Mouse (Mus musculus): ENCODE results near the gene Btn2a2. TPM values are rescaled to one million over a fixed set of nuclear protein-coding genes. Genes with fewer than 3 reads are reported as not detected.

The Btn2a2 gene
- polyA plus RNA-seq, 1 experiment from 2014 or later = 1.3 TPM

DNA sequence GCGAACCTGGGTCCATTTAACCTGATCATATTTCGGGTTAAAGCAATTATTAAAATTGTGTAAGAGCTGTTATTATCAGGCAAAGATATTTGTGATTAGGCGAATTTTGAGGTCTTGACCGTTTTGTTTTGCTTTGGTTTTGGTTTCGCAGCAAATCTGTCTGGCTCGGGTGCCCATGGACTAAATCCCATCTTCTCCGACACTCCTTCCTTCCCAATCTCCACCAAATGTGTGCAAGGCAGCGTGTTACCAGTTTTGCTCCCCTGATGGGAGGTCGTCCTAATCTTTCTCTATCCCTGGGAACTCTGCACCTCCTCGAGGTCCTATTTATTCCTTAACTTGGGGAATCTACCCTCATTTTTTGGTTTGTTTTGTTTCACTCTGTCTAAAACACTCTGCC, 43.5 kb downstream of the Btn2a2 start:
- H3K4me1 ChIP-seq (ENCODE audit: control insufficient read depth, insufficient read depth, low read length) = no peaks in the 10 kb centered on the region
- ATAC-seq (ENCODE audit: insufficient number of reproducible peaks, low FRiP score, low TSS enrichment, low read depth) = no peak
- H3K4me3 ChIP-seq (ENCODE audit: low read depth, low read length) = peak overlapping the region; percentile 62
- H3K4me2 ChIP-seq (ENCODE audit: low read depth, severe bottlenecking) = peak overlapping the region; percentile 79
- no peaks in the 10 kb centered on the region for H3K36me3 ChIP-seq (ENCODE audit: control insufficient read depth, insufficient read depth, low read length)
- H3K9ac ChIP-seq (ENCODE audit: low read length) = peak overlapping the region; percentile 91
- H3K27me3 ChIP-seq (ENCODE audit: control insufficient read depth, insufficient read depth, low read length) = no peaks in the 10 kb centered on the region
- DNase-seq (ENCODE audit: low spot score) = no peak
- no peaks in the 10 kb centered on the region for H3K9me3 ChIP-seq (ENCODE audit: control insufficient read depth, low read length)
- 2% methylated on average over 10 of the region's 10 CpGs for WGBS
- peak overlapping the region; percentile 97 for H3K27ac ChIP-seq (replicated peaks; ENCODE audit: low read depth, low read length)

DNA sequence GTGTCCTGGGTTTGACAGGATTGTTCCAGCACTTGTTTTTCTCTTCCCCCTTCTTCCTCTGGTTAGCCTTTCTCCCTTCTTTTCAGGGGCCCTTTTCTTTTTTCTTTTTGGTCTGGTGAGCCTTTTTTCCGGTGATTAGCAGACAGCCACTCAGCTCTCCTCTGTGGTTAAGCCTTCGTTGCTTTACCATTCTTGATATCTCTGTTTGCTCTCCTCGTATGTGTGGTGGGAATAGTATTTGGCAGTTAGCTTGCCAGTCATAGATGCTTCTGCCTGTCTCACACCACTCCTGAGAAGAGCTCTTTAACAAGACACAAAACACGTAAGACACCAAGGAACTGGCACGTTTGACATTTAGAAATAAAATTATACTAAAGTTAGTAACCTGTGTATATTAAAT, 44.2 kb downstream of the Btn2a2 start:
- H3K4me3 ChIP-seq (ENCODE audit: low read depth, low read length) = no peak overlapping the region
- H3K27me3 ChIP-seq (ENCODE audit: control insufficient read depth, insufficient read depth, low read length) = no peaks in the 10 kb centered on the region
- no peaks in the 10 kb centered on the region for H3K9me3 ChIP-seq (ENCODE audit: control insufficient read depth, low read length)
- peak overlapping the region; percentile 79; the same call in 1 of the 2 replicates for H3K4me2 ChIP-seq (ENCODE audit: low read depth, severe bottlenecking)
- H3K4me1 ChIP-seq (ENCODE audit: control insufficient read depth, insufficient read depth, low read length) = no peaks in the 10 kb centered on the region
- H3K27ac ChIP-seq (replicated peaks; ENCODE audit: low read depth, low read length) = no peak overlapping the region
- 72% methylated on average over 5 of the region's 5 CpGs for WGBS
- ATAC-seq (ENCODE audit: insufficient number of reproducible peaks, low FRiP score, low TSS enrichment, low read depth) = no peak
- H3K9ac ChIP-seq (ENCODE audit: low read length) = no peak overlapping the region
- no peaks in the 10 kb centered on the region for H3K36me3 ChIP-seq (ENCODE audit: control insufficient read depth, insufficient read depth, low read length)
- no peak for DNase-seq (ENCODE audit: low spot score)

DNA sequence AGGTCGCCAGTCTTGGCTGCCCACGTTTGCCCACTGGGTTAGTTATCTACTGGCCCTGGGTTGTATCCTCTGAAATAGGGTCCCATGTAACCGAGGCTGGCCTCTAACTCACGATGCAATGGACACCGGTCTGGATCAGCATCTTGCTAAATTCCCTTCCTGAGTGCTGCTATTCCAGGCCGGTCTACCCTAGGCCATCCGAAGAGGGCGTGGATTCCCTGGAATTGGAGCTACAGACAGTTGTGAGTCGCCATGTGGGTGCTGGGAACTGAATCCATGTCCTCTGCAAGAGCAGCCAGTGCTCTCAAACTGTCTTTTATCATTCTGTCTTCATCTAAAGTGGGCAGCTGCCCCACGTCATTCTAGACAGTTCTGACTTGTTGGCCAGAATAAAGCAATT, 48.8 kb downstream of the Btn2a2 start:
- H3K9ac ChIP-seq (ENCODE audit: low read length) = no peak overlapping the region
- no peak overlapping the region for H3K27ac ChIP-seq (replicated peaks; ENCODE audit: low read depth, low read length)
- no peak overlapping the region for H3K4me3 ChIP-seq (ENCODE audit: low read depth, low read length)
- DNase-seq (ENCODE audit: low spot score) (no peak), ATAC-seq (ENCODE audit: insufficient number of reproducible peaks, low FRiP score, low TSS enrichment, low read depth) (no peak)
- no peaks in the 10 kb centered on the region for H3K9me3 ChIP-seq (ENCODE audit: control insufficient read depth, low read length)
- H3K36me3 ChIP-seq (ENCODE audit: control insufficient read depth, insufficient read depth, low read length) = no peaks in the 10 kb centered on the region
- no peaks in the 10 kb centered on the region for H3K27me3 ChIP-seq (ENCODE audit: control insufficient read depth, insufficient read depth, low read length)
- H3K4me1 ChIP-seq (ENCODE audit: control insufficient read depth, insufficient read depth, low read length) = no peaks in the 10 kb centered on the region
- no peak overlapping the region for H3K4me2 ChIP-seq (ENCODE audit: low read depth, severe bottlenecking)
- WGBS = 65% methylated on average over 10 of the region's 10 CpGs

DNA sequence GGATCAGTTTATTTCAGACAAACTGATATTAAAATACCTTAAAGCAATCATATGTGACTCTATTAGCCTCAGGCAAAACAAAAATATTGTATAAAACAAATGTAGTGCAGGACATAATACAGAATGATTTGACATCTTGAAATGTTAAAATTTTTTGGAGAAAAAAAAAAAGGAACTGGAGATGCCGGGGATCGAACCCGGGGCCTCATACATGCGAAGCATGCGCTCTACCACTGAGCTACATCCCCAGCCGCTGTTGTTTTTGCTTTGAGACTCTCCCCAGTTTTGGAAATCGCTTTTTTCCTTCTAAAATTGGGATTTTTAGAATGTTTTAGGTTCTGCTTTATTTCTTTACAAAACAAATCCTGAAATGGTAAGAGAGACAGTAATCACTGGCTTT, 50.1 kb downstream of the Btn2a2 start:
- H3K27ac ChIP-seq (replicated peaks; ENCODE audit: low read depth, low read length) = no peak overlapping the region
- H3K27me3 ChIP-seq (ENCODE audit: control insufficient read depth, insufficient read depth, low read length) = no peaks in the 10 kb centered on the region
- H3K4me2 ChIP-seq (ENCODE audit: low read depth, severe bottlenecking) = peak overlapping the region; percentile 55
- ATAC-seq (ENCODE audit: insufficient number of reproducible peaks, low FRiP score, low TSS enrichment, low read depth) (no peak; the same call in 1 of the 2 replicates), DNase-seq (ENCODE audit: low spot score) (peak; percentile 82)
- H3K4me1 ChIP-seq (ENCODE audit: control insufficient read depth, insufficient read depth, low read length) = no peaks in the 10 kb centered on the region
- no peaks in the 10 kb centered on the region for H3K9me3 ChIP-seq (ENCODE audit: control insufficient read depth, low read length)
- H3K36me3 ChIP-seq (ENCODE audit: control insufficient read depth, insufficient read depth, low read length) = no peaks in the 10 kb centered on the region
- WGBS = 0% methylated on average over 7 of the region's 7 CpGs
- H3K4me3 ChIP-seq (ENCODE audit: low read depth, low read length) = peak overlapping the region; percentile 33
- no peak overlapping the region for H3K9ac ChIP-seq (ENCODE audit: low read length)

DNA sequence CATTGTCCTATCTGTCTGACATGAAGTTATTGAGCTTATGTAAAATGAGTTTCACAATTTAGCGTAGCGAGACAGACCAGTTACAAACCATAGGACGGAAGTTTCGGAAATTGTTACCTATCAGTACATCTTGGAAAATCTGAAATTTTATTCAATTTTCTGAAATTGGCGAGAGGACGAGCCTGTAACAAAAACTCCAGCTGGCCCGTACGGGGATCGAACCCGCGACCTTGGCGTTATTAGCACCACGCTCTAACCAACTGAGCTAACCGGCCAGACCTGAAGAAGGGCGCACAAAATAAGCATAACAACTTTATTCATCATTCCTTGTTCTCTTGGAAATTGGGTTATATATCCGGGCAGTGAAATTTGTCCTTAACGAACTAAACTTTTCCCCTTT, 50.7 kb downstream of the Btn2a2 start:
- peak; percentile 78; the same call in 1 of the 2 replicates for ATAC-seq (ENCODE audit: insufficient number of reproducible peaks, low FRiP score, low TSS enrichment, low read depth)

DNA sequence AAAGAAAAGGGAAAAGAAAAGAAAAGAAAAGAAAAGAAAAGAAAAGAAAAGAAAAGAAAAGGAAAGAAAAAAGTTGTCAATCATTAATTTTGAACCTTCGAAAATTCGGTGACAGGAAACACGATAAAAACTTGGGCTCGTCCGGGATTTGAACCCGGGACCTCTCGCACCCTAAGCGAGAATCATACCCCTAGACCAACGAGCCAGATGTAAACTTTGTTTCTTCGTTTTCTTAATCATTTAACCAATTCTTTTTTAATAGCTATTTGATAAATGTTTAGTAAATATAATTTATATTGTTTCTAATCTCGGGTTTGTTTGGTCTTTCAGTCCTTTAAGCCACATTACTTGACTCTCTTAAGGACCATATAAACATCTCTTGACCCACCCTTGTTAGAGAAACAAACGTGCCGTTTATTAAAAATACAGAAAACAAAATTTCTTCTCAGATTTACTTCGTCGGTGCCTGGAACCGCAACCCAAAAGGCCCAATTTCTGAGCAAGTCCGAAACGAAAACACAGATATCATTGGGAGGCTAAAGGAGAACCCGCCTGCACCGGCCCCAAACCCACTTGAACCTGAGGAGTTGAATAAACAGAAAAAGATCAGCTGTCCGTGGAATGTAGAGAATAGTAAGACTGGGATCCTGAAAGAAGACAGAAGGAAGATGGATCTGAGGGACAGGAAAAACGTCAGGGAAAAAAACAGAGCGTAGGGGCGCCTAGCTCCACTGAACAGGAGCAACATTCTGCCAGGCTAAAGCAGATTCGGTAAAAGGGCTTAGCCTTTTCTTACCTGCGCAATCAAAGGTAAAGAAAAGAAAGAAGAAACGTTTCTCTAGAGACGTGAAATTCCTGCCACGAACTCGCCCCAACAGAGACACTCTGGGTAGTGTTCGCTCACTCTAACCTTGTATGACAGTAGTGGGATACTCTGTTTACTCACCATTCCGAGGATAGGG, 51.5 kb downstream of the Btn2a2 start:
- Histone ChIP-seq H3K27ac (replicated peaks; ENCODE audit: low read depth, low read length) (0 out of 2 replicates have a peak overlapping the region, but pooled peaks have one; percentile 36), H3K36me3 (ENCODE audit: control insufficient read depth, insufficient read depth, low read length) (no peaks in the 10 kb centered on the region), H3K4me1 (ENCODE audit: control insufficient read depth, insufficient read depth, low read length) (no peaks in the 10 kb centered on the region), H3K4me3 (ENCODE audit: low read depth, low read length) (peak overlapping the region; percentile 52), H3K9ac (ENCODE audit: low read length) (peak overlapping the region; percentile 51), H3K4me2 (ENCODE audit: low read depth, severe bottlenecking) (peak overlapping the region; percentile 55), H3K9me3 (ENCODE audit: control insufficient read depth, low read length) (no peaks in the 10 kb centered on the region), H3K27me3 (ENCODE audit: control insufficient read depth, insufficient read depth, low read length) (no peaks in the 10 kb centered on the region)
- WGBS = under 1% methylated on average over 32 of the region's 32 CpGs
- ATAC-seq (ENCODE audit: insufficient number of reproducible peaks, low FRiP score, low TSS enrichment, low read depth) = 0 out of 2 replicates have a peak, but pooled peaks have one; percentile 7
- DNase-seq (ENCODE audit: low spot score) = peak; percentile 78

More for the DNA sequence above, 50.7 kb downstream of the Btn2a2 start:
- H3K4me3 ChIP-seq (ENCODE audit: low read depth, low read length) = peak overlapping the region; percentile 52
- no peaks in the 10 kb centered on the region for H3K9me3 ChIP-seq (ENCODE audit: control insufficient read depth, low read length)
- H3K27ac ChIP-seq (replicated peaks; ENCODE audit: low read depth, low read length) = no peak overlapping the region
- no peak overlapping the region for H3K9ac ChIP-seq (ENCODE audit: low read length)
- WGBS = under 1% methylated on average over 17 of the region's 17 CpGs
- peak; percentile 96 for DNase-seq (ENCODE audit: low spot score)
- no peaks in the 10 kb centered on the region for H3K27me3 ChIP-seq (ENCODE audit: control insufficient read depth, insufficient read depth, low read length)
- no peaks in the 10 kb centered on the region for H3K36me3 ChIP-seq (ENCODE audit: control insufficient read depth, insufficient read depth, low read length)
- H3K4me2 ChIP-seq (ENCODE audit: low read depth, severe bottlenecking) = peak overlapping the region; percentile 55
- H3K4me1 ChIP-seq (ENCODE audit: control insufficient read depth, insufficient read depth, low read length) = no peaks in the 10 kb centered on the region

DNA sequence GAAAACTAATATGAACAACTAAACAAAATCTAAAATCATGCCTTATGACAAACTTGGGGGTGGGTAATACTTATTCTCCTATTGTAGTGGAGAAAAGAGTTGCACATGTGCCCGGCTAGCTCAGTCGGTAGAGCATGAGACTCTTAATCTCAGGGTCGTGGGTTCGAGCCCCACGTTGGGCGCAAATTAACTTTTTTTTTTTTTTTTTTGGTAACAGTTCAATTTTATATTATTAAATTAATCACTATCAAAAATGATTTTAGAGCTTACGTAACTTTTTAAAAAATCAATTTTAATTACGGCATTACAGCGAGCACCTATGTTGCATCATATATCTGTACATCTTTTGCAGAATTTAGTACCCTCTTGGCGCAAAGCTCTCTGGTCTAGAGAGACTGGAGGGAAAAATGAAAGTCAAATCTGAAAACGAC, 52.4 kb downstream of the Btn2a2 start:
- peak overlapping the region; percentile 39 for H3K4me2 ChIP-seq (ENCODE audit: low read depth, severe bottlenecking)
- no peaks in the 10 kb centered on the region for H3K27me3 ChIP-seq (ENCODE audit: control insufficient read depth, insufficient read depth, low read length)
- DNase-seq (ENCODE audit: low spot score) (peak; percentile 71), ATAC-seq (ENCODE audit: insufficient number of reproducible peaks, low FRiP score, low TSS enrichment, low read depth) (no peak)
- H3K9me3 ChIP-seq (ENCODE audit: control insufficient read depth, low read length) = no peaks in the 10 kb centered on the region
- H3K36me3 ChIP-seq (ENCODE audit: control insufficient read depth, insufficient read depth, low read length) = no peaks in the 10 kb centered on the region
- no peaks in the 10 kb centered on the region for H3K4me1 ChIP-seq (ENCODE audit: control insufficient read depth, insufficient read depth, low read length)
- H3K27ac ChIP-seq (replicated peaks; ENCODE audit: low read depth, low read length) = no peak overlapping the region
- under 1% methylated on average over 11 of the region's 11 CpGs for WGBS
- no peak overlapping the region for H3K9ac ChIP-seq (ENCODE audit: low read length)
- H3K4me3 ChIP-seq (ENCODE audit: low read depth, low read length) = peak overlapping the region; percentile 25

DNA sequence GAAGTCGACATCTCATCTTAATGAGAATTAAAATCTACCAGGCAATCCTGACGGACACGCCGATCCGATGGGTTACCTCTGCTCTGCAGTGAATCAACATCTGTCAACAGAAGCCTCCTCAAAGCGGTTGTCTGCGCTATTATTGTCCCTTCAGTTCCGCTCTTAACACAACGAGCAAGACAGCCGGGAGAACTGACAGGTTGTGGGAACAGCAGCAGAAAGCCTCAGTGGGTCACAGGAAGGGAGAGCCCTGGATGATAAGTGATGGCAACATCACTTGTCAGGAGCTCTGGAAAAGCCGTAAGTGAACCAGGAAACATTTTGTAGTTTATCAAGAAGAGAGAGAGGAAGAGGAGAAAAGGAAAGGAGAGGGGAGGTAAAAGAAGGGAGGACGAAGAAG, 53.0 kb downstream of the Btn2a2 start:
- WGBS = under 1% methylated on average over 12 of the region's 12 CpGs
- no peaks in the 10 kb centered on the region for H3K9me3 ChIP-seq (ENCODE audit: control insufficient read depth, low read length)
- peak overlapping the region; percentile 25 for H3K4me3 ChIP-seq (ENCODE audit: low read depth, low read length)
- peak overlapping the region; percentile 39 for H3K4me2 ChIP-seq (ENCODE audit: low read depth, severe bottlenecking)
- H3K27me3 ChIP-seq (ENCODE audit: control insufficient read depth, insufficient read depth, low read length) = no peaks in the 10 kb centered on the region
- no peak for ATAC-seq (ENCODE audit: insufficient number of reproducible peaks, low FRiP score, low TSS enrichment, low read depth)
- H3K27ac ChIP-seq (replicated peaks; ENCODE audit: low read depth, low read length) = no peak overlapping the region
- no peaks in the 10 kb centered on the region for H3K36me3 ChIP-seq (ENCODE audit: control insufficient read depth, insufficient read depth, low read length)
- H3K4me1 ChIP-seq (ENCODE audit: control insufficient read depth, insufficient read depth, low read length) = no peaks in the 10 kb centered on the region
- no peak for DNase-seq (ENCODE audit: low spot score)
- H3K9ac ChIP-seq (ENCODE audit: low read length) = no peak overlapping the region

Data from limb, embryonic 11.5 days (tissue).